Mouse (Mus musculus) heart, adult 8-10 months (tissue): ENCODE data around the gene Tmem53. TPM values are rescaled to one million over a fixed set of nuclear protein-coding genes. Genes with fewer than 3 reads are reported as not detected.

Experiments used
- DNase-seq: peaks from one replicate; pipeline ENCODE4 v3.0.0; 2022; ENCODE audit warnings: low spot score
- total RNA-seq, 4 experiments: library from RNA; stranded (reverse); gene quantifications; 2 replicates each; pipeline ENCODE4 v1.2.4; 2022

The Tmem53 gene
- total RNA-seq, 4 experiments from 2014 or later = 22.3 to 37.6 (median 30.1) TPM

DNA sequence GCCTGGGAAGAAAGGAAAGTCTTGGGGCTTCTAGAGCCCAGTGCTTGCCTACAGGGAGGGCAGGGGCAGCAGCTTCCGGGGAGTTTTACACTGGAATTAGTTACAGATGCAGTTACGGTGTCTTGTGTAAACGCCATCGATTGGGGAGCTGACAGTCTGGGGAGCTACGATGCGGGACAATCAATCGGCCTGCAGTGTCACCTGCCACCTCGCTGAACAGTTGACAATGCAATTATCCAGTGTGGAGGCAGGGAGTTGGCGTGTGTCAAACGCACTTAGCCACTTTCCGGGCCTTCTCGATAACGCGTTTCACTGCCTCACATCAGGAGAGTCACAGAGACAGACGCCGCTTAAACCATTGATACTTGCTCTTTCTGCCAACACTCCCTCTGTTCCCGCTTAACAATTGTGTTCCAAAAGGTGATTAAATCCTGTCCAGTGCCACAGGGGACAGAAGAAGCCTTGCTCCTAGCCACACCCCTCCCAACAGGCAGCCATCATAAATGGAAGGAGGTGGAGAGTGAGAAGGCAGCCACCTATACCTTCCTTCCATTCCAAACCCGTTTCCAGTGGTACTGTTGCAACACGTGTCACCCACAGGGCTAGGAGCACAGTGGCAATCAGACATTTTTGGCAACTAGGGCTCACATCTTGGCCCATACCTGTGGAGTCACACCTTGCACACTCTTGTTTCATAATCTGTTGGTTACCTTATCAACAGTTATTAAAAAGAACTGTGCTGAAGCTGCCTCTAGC lies 29.5 kb downstream of the Tmem53 start:
- DNase-seq = no peak

DNA sequence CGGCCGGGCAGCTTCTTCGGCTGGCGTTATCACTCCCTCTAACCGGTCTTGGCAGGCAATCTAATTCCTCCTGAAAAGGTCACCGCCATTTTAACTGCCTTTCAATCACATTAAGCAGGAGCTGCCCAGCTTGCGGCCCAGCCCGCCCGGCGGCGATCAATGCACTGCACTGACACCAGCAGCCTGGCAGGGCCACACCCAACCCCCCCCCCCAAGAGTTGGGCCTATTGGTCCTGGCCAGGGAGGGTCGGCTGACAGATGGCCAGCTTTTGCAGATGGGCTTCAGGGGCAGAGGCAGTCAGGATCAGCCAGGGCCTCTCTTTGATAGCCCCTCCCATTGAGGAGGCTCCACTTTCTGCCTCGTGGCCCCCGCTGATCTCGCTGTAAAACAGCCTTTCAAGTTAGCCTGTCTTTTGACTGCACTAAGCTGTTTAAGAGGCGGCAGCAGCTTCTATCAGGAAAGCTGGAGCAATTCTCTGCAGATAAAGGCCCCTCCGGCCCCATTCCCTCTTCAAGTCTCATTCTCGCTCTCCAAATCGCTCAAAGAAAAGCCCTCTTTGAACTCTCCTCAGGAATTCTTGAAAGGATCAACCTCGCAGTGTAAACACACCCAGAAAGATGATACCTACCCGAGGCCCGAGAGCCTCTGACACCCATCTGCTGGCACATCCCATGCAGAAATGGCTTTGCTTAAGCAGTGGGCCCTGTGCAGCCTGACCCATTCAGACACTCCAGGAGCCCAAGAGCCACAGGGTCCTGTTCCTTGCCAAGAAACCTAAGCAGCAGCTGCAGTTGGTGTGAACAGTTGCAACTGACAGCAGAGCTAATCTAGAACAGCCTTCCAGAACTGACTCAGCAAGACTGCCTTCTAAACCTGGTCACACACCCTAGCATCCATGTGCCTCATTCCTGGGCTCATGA lies 31.8 kb downstream of the Tmem53 start:
- no peak for DNase-seq

DNA sequence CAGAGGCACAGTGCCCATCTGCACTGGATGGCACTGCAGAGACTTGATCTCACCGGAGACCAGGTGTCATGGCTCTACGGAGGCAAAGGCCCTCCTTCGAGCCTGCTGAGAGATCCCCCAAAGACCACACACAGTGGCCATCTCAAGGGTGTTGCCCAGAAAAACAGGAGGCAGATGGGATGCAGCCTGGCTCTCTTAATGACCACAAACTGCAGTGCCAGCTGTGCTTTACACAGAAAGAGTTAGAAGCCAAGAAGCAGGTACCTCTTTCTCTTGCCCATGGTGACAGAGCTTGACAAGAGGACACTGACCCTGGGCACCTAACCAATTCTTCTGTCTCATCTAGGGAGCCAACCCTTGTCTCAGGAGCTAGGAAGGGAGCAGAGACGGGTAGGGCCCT lies 32.6 kb downstream of the Tmem53 start:
- no peak for DNase-seq

DNA sequence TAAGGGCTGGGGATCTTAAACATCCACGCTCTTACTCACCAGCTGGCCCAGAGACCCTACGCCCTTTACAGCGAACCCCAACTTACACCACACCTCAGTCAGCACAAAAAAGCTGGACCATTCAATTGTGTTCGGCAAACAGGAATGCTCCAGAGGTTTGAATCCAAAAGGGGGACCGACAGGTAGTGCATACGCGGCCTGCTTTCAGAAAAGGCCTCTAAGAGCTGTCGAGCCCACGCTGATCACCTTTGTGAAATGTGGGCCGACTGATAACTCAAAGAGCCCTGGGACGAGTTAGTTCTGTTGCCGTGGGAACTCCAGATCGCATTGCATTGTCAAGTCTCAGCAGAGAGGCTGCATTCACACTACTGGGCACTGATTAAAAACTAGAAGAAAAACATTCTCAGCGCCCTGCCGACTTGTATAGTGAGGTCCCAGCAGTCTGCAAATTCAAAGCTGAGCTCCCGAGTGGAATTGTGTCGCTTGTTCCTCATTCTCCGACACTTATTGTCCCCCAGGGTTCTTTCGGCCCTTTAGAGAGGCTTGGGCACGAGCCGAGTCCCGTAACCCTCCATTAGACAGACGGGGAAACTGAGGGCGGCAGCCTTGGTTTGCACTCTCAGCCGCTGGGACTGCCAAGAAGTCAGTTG lies 36.7 kb downstream of the Tmem53 start:
- DNase-seq = no peak

DNA sequence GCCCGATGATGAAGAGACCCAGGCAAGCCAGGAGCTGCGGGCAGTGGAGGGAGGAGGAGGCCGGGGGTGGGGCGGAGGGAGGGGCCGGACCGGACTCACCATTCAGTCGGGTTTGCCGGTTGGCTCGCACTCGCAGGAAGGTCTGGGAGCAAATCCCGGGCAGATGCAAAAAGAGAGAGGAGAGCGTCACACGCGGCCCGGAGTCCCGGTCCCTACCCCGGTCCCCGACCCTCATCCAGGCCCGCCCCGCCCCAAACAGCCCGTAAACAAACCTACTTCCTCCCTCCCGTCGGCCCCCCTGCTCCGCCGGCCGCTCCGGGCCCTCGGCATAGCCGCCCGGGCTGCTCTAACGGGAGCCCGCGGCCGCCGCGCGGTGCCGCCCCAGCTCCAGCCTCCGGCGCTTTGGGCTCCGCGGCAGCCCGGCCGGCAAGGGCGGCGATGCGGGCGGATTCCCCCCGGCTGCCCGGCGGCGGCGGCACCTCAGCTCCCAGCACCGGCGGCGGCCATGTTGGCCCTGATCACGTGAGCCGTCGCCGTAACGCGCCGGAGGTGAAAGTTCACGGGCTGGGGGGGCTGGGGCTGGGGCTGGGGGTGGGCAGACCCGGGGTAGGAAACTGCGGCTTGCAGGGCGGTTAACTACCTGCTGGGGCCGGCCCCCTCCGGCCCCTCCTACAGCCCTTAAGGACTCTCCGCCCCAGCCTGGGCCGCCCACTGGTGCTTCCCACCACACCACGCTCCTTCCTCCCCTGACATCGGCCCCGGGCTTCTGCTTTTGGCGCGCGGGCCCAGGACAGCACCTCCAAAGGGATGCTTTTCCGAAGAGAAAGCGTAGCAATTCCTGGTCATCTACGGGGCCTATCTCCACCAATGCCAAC lies 37.4 kb downstream of the Tmem53 start:
- DNase-seq = peak; percentile 68

DNA sequence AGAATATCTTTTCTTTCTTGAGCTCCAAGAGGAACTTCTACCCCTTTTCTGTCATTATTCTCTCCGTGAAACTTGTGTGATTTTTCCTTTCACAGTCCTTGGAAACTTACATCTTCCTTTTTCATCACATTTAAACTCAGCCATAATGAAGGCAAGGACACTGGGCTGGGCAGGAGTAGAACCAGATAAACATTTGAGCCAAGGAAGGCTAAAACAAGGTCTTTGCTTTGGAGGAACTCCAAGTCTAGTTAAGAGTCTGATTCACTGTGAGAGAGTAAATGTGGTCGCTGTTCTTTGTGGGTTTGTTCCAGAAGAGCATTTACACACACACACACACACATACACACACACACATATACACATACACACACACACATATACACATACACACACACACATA lies 39.9 kb downstream of the Tmem53 start:
- DNase-seq = no peak

DNA sequence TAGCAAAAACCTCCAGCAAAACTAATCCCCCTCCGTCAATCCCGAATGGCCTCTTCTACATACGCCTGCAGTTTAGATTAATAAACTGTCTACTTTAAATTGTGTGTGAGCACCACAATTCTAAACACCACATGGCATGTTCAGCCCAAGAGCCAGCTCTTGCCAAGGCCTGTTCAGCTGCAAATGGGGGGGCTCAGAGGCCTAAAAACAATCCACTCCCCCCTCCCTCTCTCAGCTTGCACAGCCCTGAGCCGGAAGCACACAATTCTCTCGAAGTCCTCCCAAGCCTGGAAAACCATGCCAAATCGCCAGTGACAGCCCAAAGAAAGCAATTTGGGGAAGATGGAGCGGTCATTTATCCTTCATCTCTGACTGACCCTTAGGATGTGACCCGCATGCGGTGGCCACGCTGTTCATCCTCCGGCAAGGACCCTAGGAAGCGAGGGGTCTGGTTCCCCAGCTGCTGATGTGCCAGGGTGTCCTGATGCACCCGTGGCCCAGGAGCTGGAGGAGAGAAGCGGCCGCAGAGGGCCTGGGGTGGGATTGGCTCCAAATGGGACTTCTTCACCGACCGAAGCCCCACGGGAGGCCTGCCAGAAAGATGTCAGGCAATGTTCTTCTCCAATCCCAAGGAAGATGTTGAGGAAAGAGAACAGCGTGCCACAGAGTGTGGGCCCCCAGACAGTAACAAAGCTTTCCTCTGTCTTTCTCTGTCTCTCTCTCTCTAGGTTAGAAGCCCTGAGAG lies 45.3 kb downstream of the Tmem53 start:
- DNase-seq = no peak

DNA sequence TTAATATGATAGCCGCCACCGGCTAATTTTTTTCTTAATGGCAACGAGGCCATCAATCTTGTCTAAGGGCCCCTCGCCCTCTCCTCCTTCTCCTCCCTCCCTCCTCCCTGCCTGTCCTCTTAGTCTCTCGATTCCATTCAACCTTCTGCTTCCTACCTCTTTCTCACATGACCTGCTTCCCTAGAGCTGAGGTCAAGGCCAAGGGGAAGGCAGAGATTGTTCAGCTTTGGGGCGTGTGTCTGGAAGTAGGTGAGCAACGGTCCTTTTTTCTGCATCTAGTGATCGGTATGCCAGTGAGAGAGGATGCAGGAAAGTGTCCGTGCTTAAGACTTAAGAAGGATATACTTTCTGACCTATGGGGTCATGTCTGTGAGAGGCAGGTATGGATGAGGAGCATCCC lies 46.1 kb downstream of the Tmem53 start:
- no peak for DNase-seq

DNA sequence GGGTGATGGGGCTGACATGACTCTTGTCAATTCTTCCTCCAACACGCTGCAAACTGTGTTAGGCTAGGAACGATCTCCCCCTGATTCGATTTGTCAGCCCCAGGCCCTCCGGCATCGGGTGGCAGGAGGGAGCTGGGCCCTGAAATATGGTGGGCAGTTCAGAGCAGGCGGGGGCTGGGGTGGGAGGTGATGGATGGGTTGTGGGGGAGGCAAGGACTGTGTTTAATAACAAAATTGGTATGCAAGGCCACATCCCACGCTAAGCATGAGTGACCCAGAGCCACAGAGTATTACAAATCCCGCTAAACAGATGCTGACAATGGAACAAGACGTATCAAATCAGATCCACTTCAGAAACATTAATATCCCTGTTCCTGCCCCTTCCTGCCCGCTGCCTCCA lies 48.2 kb downstream of the Tmem53 start:
- DNase-seq = no peak

DNA sequence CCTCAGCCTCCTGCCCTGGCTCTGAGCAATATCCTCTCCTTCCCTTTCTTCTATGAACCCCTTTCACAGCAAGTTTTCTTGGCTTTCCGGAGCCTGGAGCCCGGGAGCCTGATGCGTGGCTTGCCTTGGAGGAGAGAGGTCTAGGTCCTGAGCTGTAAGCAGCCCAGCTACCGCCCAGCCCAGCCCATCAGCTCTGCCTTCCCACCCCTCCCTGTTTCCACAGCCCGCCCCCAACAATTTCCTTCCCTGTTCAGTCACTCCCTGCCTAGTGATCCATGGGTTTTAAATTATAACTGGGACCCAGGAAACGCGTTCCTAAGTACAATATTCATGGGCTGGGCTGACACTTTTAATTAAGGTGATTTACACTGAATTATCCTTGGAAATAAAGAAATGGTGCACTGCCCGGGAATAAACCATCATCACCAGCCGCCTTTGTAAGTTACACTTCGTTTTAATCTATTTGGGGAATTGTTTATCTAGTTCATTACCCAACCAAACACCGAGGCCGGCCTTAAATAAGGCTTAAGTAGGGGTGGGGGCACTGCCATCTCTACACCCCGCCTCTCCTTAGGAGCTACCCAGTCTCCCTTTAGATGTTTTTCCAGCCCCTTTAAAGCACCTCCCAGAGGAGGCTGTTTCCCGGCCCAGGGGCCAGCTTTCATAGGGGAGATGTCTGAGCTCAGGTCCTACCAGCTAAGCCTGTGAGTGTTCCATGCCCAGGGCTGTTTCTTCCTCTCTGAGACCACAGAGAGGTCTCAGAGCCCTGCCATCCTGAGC lies 50.5 kb downstream of the Tmem53 start:
- DNase-seq = no peak

DNA sequence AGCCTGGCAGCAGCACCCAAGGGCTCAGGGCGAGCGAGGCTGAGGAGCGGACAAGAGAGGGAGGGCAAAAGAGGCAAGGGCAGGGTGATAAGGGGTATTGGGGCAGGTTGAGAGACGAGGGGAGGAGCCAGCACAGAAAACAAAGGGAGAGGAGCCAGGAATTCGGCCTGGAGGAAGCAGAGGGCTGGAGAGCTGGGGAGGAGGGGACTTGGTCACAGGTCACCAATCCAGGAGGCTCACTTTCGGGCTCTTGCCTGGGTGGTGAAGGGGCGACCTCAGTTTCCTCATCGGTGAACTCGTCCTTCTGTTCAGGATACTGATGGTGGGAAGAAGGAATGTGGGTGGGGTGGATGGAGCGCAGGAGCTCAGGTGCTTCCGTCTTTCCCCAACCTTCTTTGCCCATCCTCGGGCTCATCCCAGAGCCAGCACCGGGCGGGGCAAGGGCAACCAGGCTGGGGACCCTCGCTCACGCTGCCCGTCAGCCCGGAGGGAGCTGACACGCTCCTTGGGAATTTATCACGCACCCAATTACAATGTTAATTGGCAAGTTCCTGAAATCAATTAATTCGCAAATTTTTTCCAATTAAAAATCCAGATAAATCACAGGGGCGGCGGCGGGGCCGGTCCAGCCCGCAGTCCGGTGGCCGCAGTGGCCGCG lies 52.0 kb downstream of the Tmem53 start:
- DNase-seq = no peak

DNA sequence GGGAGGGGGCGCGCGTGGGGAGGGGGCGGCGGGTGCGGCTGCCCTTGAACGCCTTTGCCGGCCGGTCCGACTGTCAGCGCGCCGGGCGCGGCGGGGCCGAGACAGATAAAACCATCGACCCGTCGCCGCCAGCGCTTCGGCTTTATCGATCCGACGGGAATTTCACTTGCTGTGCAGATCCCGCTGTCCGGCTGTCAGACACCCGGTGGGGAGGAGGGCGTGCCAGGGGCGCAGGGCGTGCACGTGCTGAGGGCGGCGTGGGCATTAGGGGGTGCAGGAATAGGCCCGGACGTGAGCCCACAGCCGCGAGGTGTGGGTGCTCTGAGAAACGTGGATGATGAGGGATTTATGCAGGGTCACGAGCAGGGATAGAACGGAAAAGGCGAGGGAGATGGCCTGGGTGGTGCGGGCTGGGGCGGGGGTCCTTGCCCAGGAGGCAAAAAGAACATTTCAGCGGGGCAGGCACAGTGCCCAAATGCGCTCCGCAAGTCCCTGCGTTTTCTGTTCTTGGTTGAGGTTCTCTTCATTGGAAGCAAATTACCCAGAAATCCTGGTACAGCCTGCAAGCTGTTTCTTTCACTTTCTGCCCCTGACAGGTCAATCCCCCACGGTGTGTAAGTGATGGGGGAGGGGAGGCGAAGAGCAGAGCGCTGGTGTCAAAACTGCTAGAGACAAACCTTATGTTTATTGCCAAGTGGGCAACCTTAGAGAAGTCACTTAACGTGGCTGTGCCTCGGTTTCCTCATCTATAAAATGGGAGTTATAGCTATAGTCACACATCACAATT lies 52.7 kb downstream of the Tmem53 start:
- no peak for DNase-seq

DNA sequence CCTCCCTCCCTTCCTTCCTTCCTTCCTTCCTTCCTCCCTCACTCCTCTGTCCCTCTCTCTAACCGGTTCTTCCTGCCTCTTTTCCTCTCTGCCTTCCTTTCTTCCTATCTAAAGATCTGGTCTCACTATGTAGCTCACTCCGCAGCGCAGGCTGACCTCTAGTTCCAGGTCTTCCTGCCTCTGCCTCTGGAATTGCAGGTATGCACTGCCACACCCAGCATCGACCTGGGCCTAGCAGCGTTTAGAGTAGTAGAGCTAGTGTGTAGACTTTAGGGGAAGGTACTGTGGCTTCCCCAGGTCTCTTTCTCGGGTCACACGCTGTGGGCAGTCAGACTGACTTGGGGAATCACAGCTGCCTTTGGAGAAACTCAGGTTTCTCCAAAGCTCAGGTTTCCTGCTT lies 53.7 kb downstream of the Tmem53 start:
- no peak for DNase-seq

DNA sequence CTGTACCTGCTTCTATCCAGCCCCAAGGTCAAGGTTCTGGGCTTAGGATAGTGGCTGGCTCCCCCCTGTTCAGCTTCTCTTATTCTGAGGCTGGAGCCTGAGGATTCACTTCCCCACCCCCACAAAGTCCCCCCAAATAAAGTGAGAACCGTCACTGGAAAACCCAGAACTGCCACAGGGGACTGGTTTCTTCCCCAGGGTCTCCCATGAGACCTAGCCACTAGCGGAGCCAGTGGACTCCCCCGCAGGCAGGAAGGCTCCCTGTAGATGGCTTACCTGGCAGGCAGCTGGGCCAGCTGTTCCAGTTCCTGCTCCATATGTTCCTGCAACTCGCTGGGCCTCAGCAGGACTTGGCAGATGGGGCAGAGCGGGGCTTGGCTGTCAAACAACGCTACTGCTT lies 55.5 kb downstream of the Tmem53 start:
- DNase-seq = no peak

DNA sequence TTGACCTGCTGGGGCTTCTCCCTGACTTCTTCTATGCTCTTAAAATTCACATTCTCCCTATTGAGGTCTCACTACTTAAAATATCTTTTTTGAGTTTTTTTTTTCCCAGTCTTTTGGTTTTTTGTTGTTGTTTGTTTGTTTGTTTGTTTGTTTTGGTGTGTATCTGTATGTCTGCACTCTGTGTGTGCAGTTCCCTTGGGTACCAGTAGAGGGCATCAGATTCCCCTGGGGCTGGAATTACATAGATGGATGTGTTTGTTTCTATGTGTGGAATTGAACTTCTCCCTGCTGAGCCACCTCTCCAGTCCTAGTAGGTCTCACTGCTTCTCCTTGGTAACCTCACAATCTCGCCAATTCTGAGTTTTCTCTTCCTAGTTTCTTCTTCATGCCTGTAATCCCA lies 57.7 kb downstream of the Tmem53 start:
- no peak for DNase-seq

DNA sequence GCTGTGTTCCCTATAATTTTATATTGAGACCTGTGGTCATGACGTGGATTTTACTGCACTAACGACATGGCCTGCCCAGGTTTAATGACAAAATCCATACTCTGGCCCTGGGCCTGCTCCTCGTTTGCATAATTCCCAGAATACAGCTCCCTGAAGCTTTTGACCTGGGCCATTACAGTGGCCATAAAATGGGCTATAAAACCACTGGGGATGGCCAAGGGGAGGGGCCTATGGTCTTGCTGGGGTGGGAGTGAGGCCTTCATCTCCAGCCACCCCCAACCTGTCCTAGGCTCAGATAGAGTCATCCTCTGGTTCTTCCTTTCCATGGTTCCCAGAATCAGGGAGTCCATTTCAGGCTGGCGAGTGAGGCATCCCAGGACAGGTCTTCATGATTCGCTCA lies 60.1 kb downstream of the Tmem53 start:
- DNase-seq = no peak

DNA sequence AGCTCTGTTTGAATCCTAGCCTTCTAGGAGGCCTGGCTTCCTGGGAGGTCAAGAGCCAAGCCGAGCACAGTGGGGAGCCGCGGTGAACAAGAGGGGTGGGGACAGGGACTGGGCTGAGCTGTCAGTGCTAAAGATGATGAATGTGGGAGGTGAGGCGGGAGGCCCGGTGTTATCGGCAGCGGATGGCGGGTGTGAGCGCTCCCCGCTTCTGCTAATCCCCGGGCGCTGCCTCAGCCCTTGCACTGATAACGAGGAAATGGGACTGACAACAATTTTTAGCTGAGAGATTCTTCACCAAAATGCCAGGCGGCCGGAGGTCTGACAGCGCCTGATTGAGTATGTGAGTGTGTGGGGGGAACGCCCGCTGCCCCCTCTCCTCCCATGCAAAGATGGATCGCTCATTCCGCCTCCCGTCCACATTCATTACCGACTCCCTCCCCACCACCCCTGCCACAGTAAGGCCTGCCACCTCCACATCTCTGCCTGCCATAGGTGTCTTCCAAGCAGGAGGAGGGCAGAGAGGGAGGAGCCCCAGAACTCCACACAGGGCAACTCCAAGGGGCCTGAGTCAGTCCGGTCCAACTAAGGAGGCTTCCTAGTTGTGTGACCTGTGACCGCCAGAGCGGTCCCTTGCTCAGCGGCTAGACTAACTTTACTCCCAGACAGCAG lies 60.8 kb downstream of the Tmem53 start:
- DNase-seq = no peak

DNA sequence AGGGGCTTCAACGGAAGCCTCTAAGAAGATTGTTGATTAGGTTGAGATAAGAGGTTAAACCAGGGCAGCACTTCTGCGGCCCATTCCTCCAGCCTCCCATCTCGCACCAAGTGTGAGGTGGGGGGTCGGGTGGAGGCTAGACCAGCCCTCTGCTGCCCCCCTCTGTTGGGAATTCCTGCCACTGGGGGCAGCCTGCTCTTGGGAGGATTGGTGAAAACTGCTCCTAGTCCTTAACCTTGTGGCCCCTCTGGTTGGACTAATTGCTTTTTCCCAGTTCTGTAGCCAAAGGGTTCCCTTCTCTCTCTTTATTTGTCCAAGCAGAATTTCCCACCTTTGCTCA lies 61.3 kb downstream of the Tmem53 start:
- no peak for DNase-seq
